Mouse (Mus musculus): ENCODE measurements around the gene Krtap22-2. TPM values are rescaled to one million over a fixed set of nuclear protein-coding genes. Genes with fewer than 3 reads are reported as not detected.
"Not testable (repeated sequence)": the region's sequence is repeated elsewhere in the genome, so short reads cannot be mapped to it uniquely, and the experiment has no call there.

Gene Krtap22-2
- not detected in 2 replicates for polyA plus RNA-seq (2015; fragmentation: Nextera tagmentation; extraction: Ambion mirVana)

DNA sequence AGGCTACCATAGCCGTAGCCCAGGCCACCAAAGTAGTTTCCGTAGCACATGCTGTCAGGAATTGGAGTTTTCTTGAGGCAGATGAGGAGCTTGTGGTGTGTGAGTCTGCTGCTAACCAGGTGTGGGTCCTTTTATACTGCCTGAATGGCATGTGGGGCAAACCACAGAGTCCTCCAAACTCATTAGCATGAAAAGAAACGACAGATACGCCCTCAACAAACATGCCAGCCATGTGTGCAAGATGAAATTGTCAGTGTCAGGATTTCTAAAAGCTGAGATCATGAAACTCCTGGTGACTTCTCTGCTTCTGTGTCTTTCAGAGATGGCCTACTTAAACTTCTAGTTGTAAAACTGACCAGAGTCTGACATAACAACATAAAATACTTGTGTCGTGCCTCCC is at the start of gene Krtap22-2:
TSS of gene Krtap22-2 (minus strand) at position 101 of the 400 bp plus-strand sequence.
- H3K27me3 ChIP-seq = no peaks in the 10 kb centered on the region
- H3K4me1 ChIP-seq = no peaks in the 10 kb centered on the region
- no peaks in the 10 kb centered on the region for H3K36me3 ChIP-seq (ENCODE audit: poor library complexity, severe bottlenecking)
- ATAC-seq = no peak
- 86% methylated on average over 5 of the region's 5 CpGs for WGBS
- H3K4me3 ChIP-seq = no peak within 1 kb of the TSS
- no peak within 1 kb of the TSS for H3K9ac ChIP-seq
- no peaks in the 10 kb centered on the region for H3K9me3 ChIP-seq (replicated peaks)
- H3K27ac ChIP-seq = no peak within 1 kb of the TSS
- no peak within 1 kb of the TSS for H3K4me2 ChIP-seq

DNA sequence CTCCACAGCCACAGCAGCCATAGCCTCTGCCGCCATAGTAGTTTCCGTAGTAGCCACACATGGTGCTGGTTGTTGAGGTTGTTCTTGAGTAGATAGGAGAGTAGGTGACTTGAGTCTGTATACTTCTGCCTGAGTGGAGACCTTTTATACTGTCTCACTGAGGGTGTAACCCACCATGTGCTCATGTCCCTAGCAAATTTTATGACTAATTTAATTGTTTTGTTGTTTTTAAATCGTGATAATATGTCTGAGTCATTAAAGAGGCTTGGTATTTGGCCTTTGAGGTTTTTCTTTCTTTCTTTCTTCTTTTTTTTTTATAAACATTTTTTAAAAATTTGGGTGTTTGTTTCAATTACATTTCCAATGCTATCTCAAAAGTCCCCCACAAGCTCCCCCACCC is 37.2 kb upstream of the Krtap22-2 start, which contains the start of gene Krtap6-5:
TSS of gene Krtap6-5 (minus strand) at position 101 of the 400 bp plus-strand sequence.
- no peaks in the 10 kb centered on the region for H3K27me3 ChIP-seq
- H3K36me3 ChIP-seq (ENCODE audit: poor library complexity, severe bottlenecking) = no peaks in the 10 kb centered on the region
- no peaks in the 10 kb centered on the region for H3K9me3 ChIP-seq (replicated peaks)
- H3K4me1 ChIP-seq = no peaks in the 10 kb centered on the region
- H3K9ac ChIP-seq = no peak within 1 kb of the TSS
- H3K4me3 ChIP-seq = no peak within 1 kb of the TSS
- no peak within 1 kb of the TSS for H3K4me2 ChIP-seq
- H3K27ac ChIP-seq = no peak within 1 kb of the TSS
- WGBS = 89% methylated on average over 3 of the region's 3 CpGs
- ATAC-seq = no peak

DNA sequence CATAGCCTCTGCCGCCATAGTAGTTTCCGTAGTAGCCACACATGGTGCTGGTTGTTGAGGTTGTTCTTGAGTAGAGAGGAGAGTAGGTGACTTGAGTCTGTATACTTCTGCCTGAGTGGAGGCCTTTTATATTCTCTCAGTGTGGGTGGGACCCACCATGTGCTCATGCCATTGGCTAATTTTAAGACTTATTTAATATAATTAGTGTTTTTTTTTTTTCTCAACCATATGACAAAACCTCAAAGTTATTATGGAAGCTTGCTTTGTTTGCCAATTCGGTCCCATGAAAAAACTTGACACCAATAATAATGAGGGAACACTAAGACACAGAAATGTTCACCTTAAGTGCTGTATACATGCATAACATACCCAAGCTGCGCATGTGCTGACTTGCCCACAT is 30.8 kb upstream of the Krtap22-2 start, which contains the start of gene Gm10228:
TSS of gene Gm10228 (minus strand) at position 101 of the 400 bp plus-strand sequence.
- 93% methylated on average over 2 of the region's 4 CpGs for WGBS
- not testable (repeated sequence) for H3K4me2 ChIP-seq; H3K4me3 ChIP-seq; H3K9me3 ChIP-seq (replicated peaks); H3K36me3 ChIP-seq (ENCODE audit: poor library complexity, severe bottlenecking); H3K27ac ChIP-seq; H3K27me3 ChIP-seq; H3K4me1 ChIP-seq; H3K9ac ChIP-seq; ATAC-seq

DNA sequence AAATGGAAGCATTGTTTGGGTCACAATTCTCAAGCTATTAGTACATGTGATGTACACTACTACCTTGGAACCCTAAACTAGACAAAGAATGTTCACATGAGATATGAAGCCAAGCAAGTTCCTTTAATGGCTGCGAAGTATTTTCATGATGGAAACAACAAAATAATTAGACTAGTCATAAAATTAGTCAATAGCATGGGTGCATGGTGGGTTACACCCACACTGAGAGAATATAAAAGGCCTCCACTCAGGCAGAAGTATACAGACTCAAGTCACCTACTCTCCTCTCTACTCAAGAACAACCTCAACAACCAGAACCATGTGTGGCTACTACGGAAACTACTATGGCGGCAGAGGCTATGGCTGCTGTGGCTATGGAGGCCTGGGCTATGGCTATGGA is 20.8 kb upstream of the Krtap22-2 start, which contains the start of gene Krtap6-1:
TSS of gene Krtap6-1 (plus strand) at position 301 of the 400 bp plus-strand sequence.
- H3K4me2 ChIP-seq; H3K4me1 ChIP-seq; H3K27me3 ChIP-seq; H3K27ac ChIP-seq; ATAC-seq; H3K9me3 ChIP-seq (replicated peaks); H3K9ac ChIP-seq; H3K36me3 ChIP-seq (ENCODE audit: poor library complexity, severe bottlenecking); H3K4me3 ChIP-seq: not testable (repeated sequence)
- 90% methylated on average over 3 of the region's 3 CpGs for WGBS

DNA sequence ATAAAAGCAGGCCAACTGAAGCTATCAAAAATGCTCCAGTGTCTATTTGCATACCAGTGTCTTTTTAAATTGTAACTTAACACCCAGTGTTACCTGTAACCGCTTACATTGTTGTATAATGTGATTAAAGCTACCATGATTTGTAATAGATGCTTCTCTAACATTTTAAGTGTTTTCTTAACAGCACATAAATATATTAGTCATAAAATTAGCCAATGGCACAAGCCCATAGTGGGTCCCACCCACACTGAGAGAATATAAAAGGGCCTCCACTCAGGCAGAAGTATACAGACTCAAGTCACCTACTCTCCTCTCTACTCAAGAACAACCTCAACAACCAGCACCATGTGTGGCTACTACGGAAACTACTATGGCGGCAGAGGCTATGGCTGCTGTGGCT is 4.4 kb upstream of the Krtap22-2 start, which contains the start of gene Gm10229:
TSS of gene Gm10229 (plus strand) at position 301 of the 400 bp plus-strand sequence.
- WGBS = 95% methylated on average over 3 of the region's 3 CpGs
- not testable (repeated sequence) for ATAC-seq; H3K4me2 ChIP-seq; H3K9me3 ChIP-seq (replicated peaks); H3K4me1 ChIP-seq; H3K4me3 ChIP-seq; H3K9ac ChIP-seq; H3K27ac ChIP-seq; H3K27me3 ChIP-seq; H3K36me3 ChIP-seq (ENCODE audit: poor library complexity, severe bottlenecking)

DNA sequence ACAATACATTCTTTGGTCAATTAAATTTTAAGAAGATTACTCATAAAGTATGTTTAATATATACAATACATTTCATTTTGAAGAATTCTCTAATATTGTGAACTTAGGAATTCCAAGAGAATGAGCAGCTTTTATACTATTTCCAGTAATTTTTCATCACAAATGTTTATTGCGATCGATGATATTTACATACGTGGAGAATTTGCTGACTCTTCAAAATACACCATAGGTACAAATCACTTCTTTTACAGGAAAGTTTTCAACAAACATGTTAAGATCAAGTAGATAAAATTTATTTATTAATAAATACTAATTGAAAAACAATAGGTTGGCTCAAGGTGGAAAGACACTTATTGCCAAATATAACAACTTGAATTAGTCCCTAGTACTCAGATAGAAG is 3.4 kb upstream of the Krtap22-2 start:
- Histone ChIP-seq H3K9me3 (replicated peaks) (no peaks in the 10 kb centered on the region), H3K9ac (no peak overlapping the region), H3K4me3 (no peak overlapping the region), H3K27ac (no peak overlapping the region), H3K4me1 (no peaks in the 10 kb centered on the region), H3K36me3 (ENCODE audit: poor library complexity, severe bottlenecking) (no peaks in the 10 kb centered on the region), H3K27me3 (no peaks in the 10 kb centered on the region), H3K4me2 (no peak overlapping the region)
- ATAC-seq = no peak
- 98% methylated on average over 3 of the region's 3 CpGs for whole genome bisulfite sequencing

DNA sequence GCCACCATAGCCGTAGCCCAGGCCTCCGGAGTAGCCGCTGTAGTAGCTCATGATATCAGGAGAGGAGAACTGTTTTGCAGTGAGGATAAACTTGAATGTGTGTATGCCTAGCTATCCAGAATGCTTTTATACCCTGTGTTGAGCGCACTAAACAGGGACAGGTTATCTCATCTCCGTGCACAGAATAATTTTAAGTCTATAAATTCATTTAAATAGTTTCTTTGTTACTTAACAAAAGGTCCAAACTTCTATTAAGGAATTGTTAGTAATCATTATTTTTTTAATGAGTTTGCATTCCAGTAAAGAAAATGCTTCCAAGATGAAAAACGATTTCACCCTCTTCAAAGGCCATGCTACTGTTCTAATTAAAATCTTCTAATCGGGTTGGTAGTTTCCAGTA is 47.8 kb downstream of the Krtap22-2 start, which contains the start of gene Krtap16-3:
TSS of gene Krtap16-3 (minus strand) at position 101 of the 400 bp plus-strand sequence.
- Histone ChIP-seq H3K27ac (no peak within 1 kb of the TSS), H3K36me3 (ENCODE audit: poor library complexity, severe bottlenecking) (no peaks in the 10 kb centered on the region), H3K4me3 (no peak within 1 kb of the TSS), H3K27me3 (no peaks in the 10 kb centered on the region), H3K4me1 (no peaks in the 10 kb centered on the region), H3K9ac (no peak within 1 kb of the TSS), H3K9me3 (replicated peaks) (no peaks in the 10 kb centered on the region), H3K4me2 (no peak within 1 kb of the TSS)
- 66% methylated on average over 7 of the region's 7 CpGs for WGBS
- ATAC-seq = peak; percentile 33; the same call in 1 of the 2 replicates

Other genes starting within 250 kb of the Krtap22-2 start
- gene 2310057N15Rik, start 236.6 kb downstream of the Krtap22-2 start, polyA plus RNA-seq (2015; fragmentation: Nextera tagmentation; extraction: Ambion mirVana) = not detected in 2 replicates
- not detected in 2 replicates for gene Gm5965, start 232.9 kb downstream of the Krtap22-2 start, polyA plus RNA-seq (2015; fragmentation: Nextera tagmentation; extraction: Ambion mirVana)
- gene Gm20741, start 198.5 kb downstream of the Krtap22-2 start, polyA plus RNA-seq (2015; fragmentation: Nextera tagmentation; extraction: Ambion mirVana) = not detected in 2 replicates
- gene Krtap15, start 190.5 kb downstream of the Krtap22-2 start, polyA plus RNA-seq (2015; fragmentation: Nextera tagmentation; extraction: Ambion mirVana) = not detected in 2 replicates
- not detected in 2 replicates for gene Krtap14, start 184.6 kb downstream of the Krtap22-2 start, polyA plus RNA-seq (2015; fragmentation: Nextera tagmentation; extraction: Ambion mirVana)
- not detected in 2 replicates for gene Krtap19-1, start 141.3 kb downstream of the Krtap22-2 start, polyA plus RNA-seq (2015; fragmentation: Nextera tagmentation; extraction: Ambion mirVana)
- not detected in 2 replicates for gene Krtap19-2, start 136.5 kb downstream of the Krtap22-2 start, polyA plus RNA-seq (2015; fragmentation: Nextera tagmentation; extraction: Ambion mirVana)
- gene Krtap19-3, start 132.7 kb downstream of the Krtap22-2 start, polyA plus RNA-seq (2015; fragmentation: Nextera tagmentation; extraction: Ambion mirVana) = not detected in 2 replicates
- not detected in 2 replicates for gene Krtap19-4, start 125.7 kb downstream of the Krtap22-2 start, polyA plus RNA-seq (2015; fragmentation: Nextera tagmentation; extraction: Ambion mirVana)
- gene Krtap19-5, start 114.3 kb downstream of the Krtap22-2 start, polyA plus RNA-seq (2015; fragmentation: Nextera tagmentation; extraction: Ambion mirVana) = not detected in 2 replicates
- not detected in 2 replicates for gene Krtap19-9b, start 78.5 kb downstream of the Krtap22-2 start, polyA plus RNA-seq (2015; fragmentation: Nextera tagmentation; extraction: Ambion mirVana)
- gene Krtap16-3, start 47.9 kb downstream of the Krtap22-2 start, polyA plus RNA-seq (2015; fragmentation: Nextera tagmentation; extraction: Ambion mirVana) = not detected in 2 replicates
- gene Gm10229, start 4.5 kb upstream of the Krtap22-2 start, polyA plus RNA-seq (2015; fragmentation: Nextera tagmentation; extraction: Ambion mirVana) = not detected in 2 replicates
- not detected in 2 replicates for gene Krtap6-1, start 20.9 kb upstream of the Krtap22-2 start, polyA plus RNA-seq (2015; fragmentation: Nextera tagmentation; extraction: Ambion mirVana)
- not detected in 2 replicates for gene Gm10228, start 30.7 kb upstream of the Krtap22-2 start, polyA plus RNA-seq (2015; fragmentation: Nextera tagmentation; extraction: Ambion mirVana)
- gene Krtap6-5, start 37.1 kb upstream of the Krtap22-2 start, polyA plus RNA-seq (2015; fragmentation: Nextera tagmentation; extraction: Ambion mirVana) = not detected in 2 replicates
- gene 1110025L11Rik, start 53.2 kb upstream of the Krtap22-2 start, polyA plus RNA-seq (2015; fragmentation: Nextera tagmentation; extraction: Ambion mirVana) = not detected in 2 replicates
- not detected in 2 replicates for gene Krtap6-3, start 73.3 kb upstream of the Krtap22-2 start, polyA plus RNA-seq (2015; fragmentation: Nextera tagmentation; extraction: Ambion mirVana)
- not detected in 2 replicates for gene Gm6358, start 130.1 kb upstream of the Krtap22-2 start, polyA plus RNA-seq (2015; fragmentation: Nextera tagmentation; extraction: Ambion mirVana)
- not detected in 2 replicates for gene Gm10061, start 140.3 kb upstream of the Krtap22-2 start, polyA plus RNA-seq (2015; fragmentation: Nextera tagmentation; extraction: Ambion mirVana)
- not detected in 2 replicates for gene Gm9789, start 147.2 kb upstream of the Krtap22-2 start, polyA plus RNA-seq (2015; fragmentation: Nextera tagmentation; extraction: Ambion mirVana)
- not detected in 2 replicates for gene Gm7735, start 158.7 kb upstream of the Krtap22-2 start, polyA plus RNA-seq (2015; fragmentation: Nextera tagmentation; extraction: Ambion mirVana)
- gene 1110057P08Rik, start 164.0 kb upstream of the Krtap22-2 start, polyA plus RNA-seq (2015; fragmentation: Nextera tagmentation; extraction: Ambion mirVana) = not detected in 2 replicates
- not detected in 2 replicates for gene Krtap20-2, start 195.1 kb upstream of the Krtap22-2 start, polyA plus RNA-seq (2015; fragmentation: Nextera tagmentation; extraction: Ambion mirVana)

Measured in forebrain, embryonic 13.5 days (tissue).